ENCODE assay signal across 11 mouse cellular contexts in genomic region chr14:8218238-8218637, GRCm38 (mm10). TPM values are rescaled to one million over a fixed set of nuclear protein-coding genes. Genes with fewer than 3 reads are reported as not detected.
DNase-seq lines count a peak whose midpoint lies in the region; ATAC-seq lines count a peak whose summit lies in the region.
"Had no signal": no experiment of that assay in that cellular context is flagged by ENCODE, and none has a peak within 500 bp of the region (broad histone marks: within the 10 kb centered on the region; RNA-seq: fewer than 3 reads in every experiment).

No protein-coding gene starts in this region.

- H3K27ac ChIP-seq in forebrain, embryonic 12.5 days = peak overlapping the region; percentile 71
- no peak overlapping the region for H3K27ac ChIP-seq in limb, embryonic 13.5 days

- DNase-seq in kidney, adult 9 months = peak; percentile 18
- DNase-seq in kidney, postnatal 25 days = no peak
- peak; percentile 45 for DNase-seq in ZHBTc4 (ENCODE audit: low read depth, low spot score)
- DNase-seq in natural killer cell, adult 2 months (ENCODE audit: low spot score in 2 of 2) = no peak
- no peak for DNase-seq in spleen, postnatal 36 days (ENCODE audit: low spot score in 2 of 2)
- DNase-seq in spleen, adult 18-20 months = no peak
- DNase-seq: gastrocnemius, postnatal 25 days; lung, adult 2 months had no signal

- 32% methylated on average over 7 of the region's 7 CpGs for WGBS in forebrain, embryonic 12.5 days
- WGBS in limb, embryonic 13.5 days = 53% methylated on average over 7 of the region's 7 CpGs

- no peak for ATAC-seq in forebrain, embryonic 12.5 days (ENCODE audit: low FRiP score)
- ATAC-seq in limb, embryonic 13.5 days (ENCODE audit: low FRiP score, low read depth) = no peak
- ATAC-seq: CD4-positive, CD25-positive, alpha-beta regulatory T cell, adult 4 months had no signal

- peaks cover 33% of the 10 kb centered on the region for H3K4me1 ChIP-seq in forebrain, embryonic 12.5 days
- H3K4me1 ChIP-seq in limb, embryonic 13.5 days = peaks cover 33% of the 10 kb centered on the region

- H3K9me3 ChIP-seq in forebrain, embryonic 12.5 days = no peaks in the 10 kb centered on the region
- no peaks in the 10 kb centered on the region for H3K9me3 ChIP-seq in limb, embryonic 13.5 days

- no peak overlapping the region for H3K9ac ChIP-seq in forebrain, embryonic 12.5 days
- H3K9ac ChIP-seq in limb, embryonic 13.5 days = no peak overlapping the region

- peaks cover 20% of the 10 kb centered on the region for H3K27me3 ChIP-seq in forebrain, embryonic 12.5 days
- peaks cover 4% of the 10 kb centered on the region; the same call in 1 of the 2 replicates for H3K27me3 ChIP-seq in limb, embryonic 13.5 days

- H3K4me3 ChIP-seq in forebrain, embryonic 12.5 days (replicated peaks) = no peak overlapping the region
- H3K4me3 ChIP-seq in limb, embryonic 13.5 days = no peak overlapping the region

- peak overlapping the region; percentile 29 for H3K4me2 ChIP-seq in forebrain, embryonic 12.5 days
- H3K4me2 ChIP-seq in limb, embryonic 13.5 days (replicated peaks) = peak overlapping the region; percentile 23

- H3K36me3 ChIP-seq in forebrain, embryonic 12.5 days (replicated peaks) = peaks cover 3% of the 10 kb centered on the region; the same call in 1 of the 2 replicates
- H3K36me3 ChIP-seq in limb, embryonic 13.5 days = peaks cover 8% of the 10 kb centered on the region

RNA-seq across cellular contexts. Expression of gene Kctd6, which starts 4.3 kb away (rescaled TPM):
- 6.7 and 14.8 TPM in 2 replicates for polyA plus RNA-seq in forebrain, embryonic 12.5 days (2016; fragmentation: Nextera tagmentation; extraction: Ambion mirVana)
- polyA plus RNA-seq in limb, embryonic 13.5 days (2015; fragmentation: Nextera tagmentation; extraction: Ambion mirVana) = 7.8 and 11.5 TPM in 2 replicates

RNA-seq across cellular contexts. Expression of gene Acox2, which starts 40.9 kb away (rescaled TPM):
- 0.21 TPM in 1 of 2 replicates, not detected in the other for polyA plus RNA-seq in forebrain, embryonic 12.5 days (2016; fragmentation: Nextera tagmentation; extraction: Ambion mirVana)
- not detected in 2 replicates for polyA plus RNA-seq in limb, embryonic 13.5 days (2015; fragmentation: Nextera tagmentation; extraction: Ambion mirVana)
- polyA plus RNA-seq: CD4-positive, CD25-positive, alpha-beta regulatory T cell, adult 4 months had no signal

RNA-seq across cellular contexts. Expression of gene Pdhb, which starts 45.4 kb away (rescaled TPM):
- polyA plus RNA-seq in forebrain, embryonic 12.5 days (2016; fragmentation: Nextera tagmentation; extraction: Ambion mirVana) = 199 and 211 TPM in 2 replicates
- polyA plus RNA-seq in limb, embryonic 13.5 days (2015; fragmentation: Nextera tagmentation; extraction: Ambion mirVana) = 206 and 208 TPM in 2 replicates

Comparison
In these comparisons a context has a peak if more than half of its experiments do, and no peak if none do; other contexts are left out.
1. DNase-seq: peak in kidney, adult 9 months (single experiment) and ZHBTc4 (single experiment); none in kidney, postnatal 25 days (0 of 2), natural killer cell, adult 2 months (0 of 2), spleen, postnatal 36 days (0 of 2) and spleen, adult 18-20 months (0 of 2).